11 mouse cellular contexts compared by ENCODE assay signal in genomic region chr9:94408635-94409323, GRCm38 (mm10).
A peak's percentile ranks its signal among the peaks of the same experiment; 100 is the strongest.
DNase-seq lines count a peak whose midpoint lies in the region; ATAC-seq and TF ChIP-seq lines count a peak whose summit lies in the region.
"Had no signal": no experiment of that assay in that cellular context is flagged by ENCODE, and none has a peak within 500 bp of the region (broad histone marks: within the 10 kb centered on the region; RNA-seq: fewer than 3 reads in every experiment).

No protein-coding gene starts in this region.

- H3K27ac ChIP-seq in kidney, embryonic 16.5 days (ENCODE audit: low read length), result peak overlapping the region; percentile 47
- H3K27ac ChIP-seq in hindbrain, embryonic 13.5 days, result no peak overlapping the region
- H3K27ac ChIP-seq: liver, embryonic 13.5 days; neural tube, embryonic 15.5 days had no signal

- CTCF ChIA-PET in Patski (lab: Charles Lee), result interaction anchor here (1.0 to 1.2 kb wide), 3 partner anchors 9 to 46 kb away, joined by 3 to 4 read pairs (median 3); no protein-coding TSS in a partner anchor

- TF ChIP-seq CTCF in Patski (IDR thresholded peaks at IDR 0.05), result no peak

- POLR2A ChIA-PET in Patski (lab: Charles Lee), result no interaction called here

- no peaks in the 10 kb centered on the region for H3K36me3 ChIP-seq in kidney, embryonic 16.5 days (ENCODE audit: insufficient read depth, low read length)
- no peaks in the 10 kb centered on the region for H3K36me3 ChIP-seq in hindbrain, embryonic 13.5 days
- H3K36me3 ChIP-seq: liver, embryonic 13.5 days; neural tube, embryonic 15.5 days had no signal

- intact Hi-C loops in heart, postnatal 10 days (cut with DNase I), result no loop called here
- intact Hi-C loops in heart, postnatal 36 days (cut with DNase I), result no loop called here

- H3K9me3 ChIP-seq in kidney, embryonic 16.5 days (ENCODE audit: low read length), result no peaks in the 10 kb centered on the region
- H3K9me3 ChIP-seq in hindbrain, embryonic 13.5 days, result no peaks in the 10 kb centered on the region
- H3K9me3 ChIP-seq: liver, embryonic 13.5 days; neural tube, embryonic 15.5 days had no signal

- H3K4me3 ChIP-seq in kidney, embryonic 16.5 days (ENCODE audit: low read length), result no peak overlapping the region
- no peak overlapping the region for H3K4me3 ChIP-seq in hindbrain, embryonic 13.5 days
- H3K4me3 ChIP-seq: erythroblast, embryonic 14.5 days; liver, embryonic 13.5 days; neural tube, embryonic 15.5 days had no signal

- H3K27me3 ChIP-seq in Patski, result no peaks in the 10 kb centered on the region
- H3K27me3 ChIP-seq in kidney, embryonic 16.5 days (ENCODE audit: insufficient read depth, low read length), result no peaks in the 10 kb centered on the region
- H3K27me3 ChIP-seq in hindbrain, embryonic 13.5 days, result no peaks in the 10 kb centered on the region
- H3K27me3 ChIP-seq: liver, embryonic 13.5 days; neural tube, embryonic 15.5 days had no signal

- H3K4me2 ChIP-seq in kidney, embryonic 16.5 days (replicated peaks; ENCODE audit: low read depth, low read length), result no peak overlapping the region
- H3K4me2 ChIP-seq in hindbrain, embryonic 13.5 days, result no peak overlapping the region
- H3K4me2 ChIP-seq: liver, embryonic 13.5 days; neural tube, embryonic 15.5 days had no signal

- peak; percentile 44 for DNase-seq in heart, postnatal 10 days
- no peak for DNase-seq in heart, postnatal 36 days
- DNase-seq in Patski (ENCODE audit: low read depth, low spot score), result peak; percentile 86
- DNase-seq in lung, postnatal 25 days (ENCODE audit: low spot score), result peak; percentile 43
- DNase-seq in gastrocnemius, postnatal 10 days, result no peak
- DNase-seq: liver, embryonic 13.5 days had no signal

- H3K9ac ChIP-seq in kidney, embryonic 16.5 days (replicated peaks; ENCODE audit: low read length), result no peak overlapping the region
- H3K9ac ChIP-seq in hindbrain, embryonic 13.5 days, result no peak overlapping the region
- H3K9ac ChIP-seq: liver, embryonic 13.5 days; neural tube, embryonic 15.5 days had no signal

- H3K4me1 ChIP-seq in kidney, embryonic 16.5 days (ENCODE audit: insufficient read depth, low read length), result peaks cover 9% of the 10 kb centered on the region
- H3K4me1 ChIP-seq in hindbrain, embryonic 13.5 days (replicated peaks), result peaks cover 20% of the 10 kb centered on the region
- H3K4me1 ChIP-seq: liver, embryonic 13.5 days had no signal

- peak; percentile 100 for ATAC-seq in Patski
- ATAC-seq in kidney, embryonic 16.5 days (ENCODE audit: low FRiP score, low TSS enrichment), result peak; percentile 92
- no peak for ATAC-seq in cerebellum, adult (ENCODE audit: insufficient number of reproducible peaks, low FRiP score, low TSS enrichment)
- no peak for ATAC-seq in hindbrain, embryonic 13.5 days (ENCODE audit: low FRiP score)

- 26% methylated on average over 7 of the region's 7 CpGs for WGBS in kidney, embryonic 16.5 days
- 58% methylated on average over 7 of the region's 7 CpGs for WGBS in hindbrain, embryonic 13.5 days

- in situ Hi-C loops in Patski (cut with MboI; ENCODE audit: low pct_unique_long_range_greater_than_20kb), result no loop called here

Comparison
In these comparisons a context has a peak if more than half of its experiments do, and no peak if none do; other contexts are left out.
1. DNase-seq: peak in heart, postnatal 10 days (2 of 2), Patski (single experiment) and lung, postnatal 25 days (single experiment); none in heart, postnatal 36 days (0 of 2) and gastrocnemius, postnatal 10 days (single experiment).
2. ATAC-seq: peak in Patski (single experiment) and kidney, embryonic 16.5 days (single experiment); none in cerebellum, adult (single experiment) and hindbrain, embryonic 13.5 days (single experiment).